Mouse (Mus musculus) intestine, postnatal 0 days (tissue): ENCODE measurements around the gene Hivep3. TPM values are rescaled to one million over a fixed set of nuclear protein-coding genes. Genes with fewer than 3 reads are reported as not detected.
A peak's percentile ranks its signal among the peaks of the same experiment; 100 is the strongest.

Experiments used
- ATAC-seq: fragments of 200-750 bp; cut with Nextera tagmentation; 2 replicates; pipeline ENCODE4 v1.8.0; 2017; ENCODE audit warnings: mild to moderate bottlenecking, moderate TSS enrichment, moderate library complexity
- H3K27ac ChIP-seq: fragments of 300-500 bp; sonication (generic); 2 replicates; pipeline ENCODE4 v1.5.1; 2014; ENCODE audit warnings: mild to moderate bottlenecking, low read depth, low read length, moderate library complexity
- H3K27me3 ChIP-seq: fragments of 300-500 bp; sonication (generic); replicated peaks from 2 replicates; pipeline ENCODE4 v1.6.1; 2014; ENCODE audit warnings: low read length, mixed read lengths; ENCODE audit not compliant: control insufficient read depth, insufficient read depth
- H3K36me3 ChIP-seq: fragments of 300-500 bp; sonication (generic); 2 replicates; pipeline ENCODE4 v1.6.1; 2014; ENCODE audit warnings: mild to moderate bottlenecking, moderate library complexity; ENCODE audit not compliant: control insufficient read depth, insufficient read depth
- H3K4me1 ChIP-seq: fragments of 300-500 bp; sonication (generic); replicated peaks from 2 replicates; pipeline ENCODE4 v1.6.1; 2014; ENCODE audit warnings: antibody characterized with exemption, low read length, mixed read lengths; ENCODE audit not compliant: control insufficient read depth, insufficient read depth
- H3K4me2 ChIP-seq: fragments of 300-500 bp; sonication (generic); replicated peaks from 2 replicates; pipeline ENCODE4 v1.6.1; 2014; ENCODE audit warnings: low read depth, mild to moderate bottlenecking, moderate library complexity
- H3K4me3 ChIP-seq: fragments of 300-500 bp; sonication (generic); 2 replicates; pipeline ENCODE4 v1.5.1; 2014; ENCODE audit warnings: low read depth, low read length
- H3K9ac ChIP-seq: fragments of 300-500 bp; sonication (generic); 2 replicates; pipeline ENCODE4 v1.6.1; 2014; ENCODE audit warnings: mild to moderate bottlenecking, low read depth, low read length
- H3K9me3 ChIP-seq: fragments of 300-500 bp; sonication (generic); 2 replicates; pipeline ENCODE4 v1.6.1; 2016; ENCODE audit warnings: mixed run types; ENCODE audit not compliant: control insufficient read depth
- CTCF ChIP-seq: sonication (generic); IDR thresholded peaks from 2 replicates; pipeline ENCODE4 v1.5.1; 2016; ENCODE audit warnings: low read depth, mild to moderate bottlenecking, control low read depth, antibody characterized with exemption, moderate library complexity
- WGBS: fragments of 180-500 bp; shearing (Covaris S2); extraction: QIAGEN DNeasy Blood & Tissue Kit; methylation state at CpG from one replicate; pipeline ENCODE4 v1.1.7; 2014; 5-methylcytosine and 5-hydroxymethylcytosine counted together
- polyA plus RNA-seq: library from polyadenylated mRNA; unstranded; fragments of >200 nt; fragmentation: Nextera tagmentation; extraction: Ambion mirVana; gene quantifications from 2 replicates; pipeline ENCODE4 v1.2.1, GENCODE M21; 2015

Gene Hivep3
- polyA plus RNA-seq, 1 experiment from 2014 or later: 4.1 TPM

DNA sequence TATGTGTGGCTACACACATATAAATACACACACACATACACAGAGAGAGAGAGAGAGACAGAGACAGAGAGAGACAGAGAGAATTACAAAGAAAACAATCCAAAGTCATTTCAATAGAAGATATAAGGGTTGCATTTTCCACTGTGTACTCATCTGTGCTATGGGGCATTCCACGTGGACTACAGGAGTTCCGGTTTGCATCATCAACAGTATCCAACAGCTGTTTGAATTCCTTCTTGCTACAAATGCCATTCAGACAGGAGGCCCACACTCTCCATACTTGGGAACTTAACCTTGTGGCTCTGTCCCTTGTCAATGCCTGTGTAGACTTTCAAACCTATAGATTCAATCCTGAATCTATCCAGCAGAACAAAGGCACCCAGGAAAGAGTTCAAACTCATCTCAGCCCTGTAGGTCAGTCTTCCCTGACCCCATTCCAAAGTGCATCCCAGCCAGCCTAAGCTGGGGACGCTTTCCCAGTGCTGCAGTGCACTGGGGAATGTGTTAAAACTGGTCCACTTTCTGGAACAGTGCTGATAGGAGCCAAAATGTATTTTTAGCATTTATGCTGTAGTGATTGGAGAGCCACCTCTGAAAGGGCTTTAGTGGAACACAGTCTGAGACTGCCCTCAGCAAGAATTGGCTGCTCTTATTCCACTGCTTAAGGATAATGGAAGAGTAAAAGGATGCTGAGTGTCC is 335.4 kb downstream of the Hivep3 start:
- ATAC-seq: no peak
- Histone ChIP-seq H3K4me1 (peaks cover 9% of the 10 kb centered on the region; the same call in 1 of the 2 replicates), H3K36me3 (no peaks in the 10 kb centered on the region), H3K27me3 (no peaks in the 10 kb centered on the region), H3K4me3 (no peak overlapping the region), H3K9me3 (no peaks in the 10 kb centered on the region), H3K27ac (no peak overlapping the region), H3K9ac (no peak overlapping the region), H3K4me2 (no peak overlapping the region)
- 59% methylated on average over 3 of the region's 3 CpGs for WGBS
- no peak for TF ChIP-seq CTCF

DNA sequence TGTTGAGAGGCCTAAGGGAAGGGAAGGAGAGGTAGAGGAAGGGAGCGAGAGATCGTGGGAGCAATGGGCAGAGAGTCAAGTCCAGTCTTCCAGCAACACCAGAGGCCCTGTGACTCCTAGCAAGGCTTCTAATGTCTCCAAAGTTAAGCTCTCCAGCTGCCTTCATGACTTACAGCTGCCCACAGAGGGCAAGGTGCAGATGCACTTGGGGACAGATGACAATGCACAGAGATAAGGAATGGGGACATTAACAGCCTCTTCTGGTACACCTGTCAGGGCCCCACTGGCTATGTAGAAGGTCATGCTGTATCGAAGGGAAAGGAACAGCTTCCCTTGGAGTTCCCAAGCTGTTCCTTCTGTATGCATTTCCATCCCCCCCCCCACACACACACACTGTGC is 336.0 kb downstream of the Hivep3 start:
- peak; percentile 60 for ATAC-seq
- WGBS: 50% methylated on average over 3 of the region's 3 CpGs
- no peak for TF ChIP-seq CTCF
- peaks cover 9% of the 10 kb centered on the region; the same call in 1 of the 2 replicates for H3K4me1 ChIP-seq
- no peaks in the 10 kb centered on the region for H3K9me3 ChIP-seq
- H3K27ac ChIP-seq: no peak overlapping the region
- H3K27me3 ChIP-seq: no peaks in the 10 kb centered on the region
- H3K4me2 ChIP-seq: no peak overlapping the region
- H3K9ac ChIP-seq: no peak overlapping the region
- no peaks in the 10 kb centered on the region for H3K36me3 ChIP-seq
- no peak overlapping the region for H3K4me3 ChIP-seq

DNA sequence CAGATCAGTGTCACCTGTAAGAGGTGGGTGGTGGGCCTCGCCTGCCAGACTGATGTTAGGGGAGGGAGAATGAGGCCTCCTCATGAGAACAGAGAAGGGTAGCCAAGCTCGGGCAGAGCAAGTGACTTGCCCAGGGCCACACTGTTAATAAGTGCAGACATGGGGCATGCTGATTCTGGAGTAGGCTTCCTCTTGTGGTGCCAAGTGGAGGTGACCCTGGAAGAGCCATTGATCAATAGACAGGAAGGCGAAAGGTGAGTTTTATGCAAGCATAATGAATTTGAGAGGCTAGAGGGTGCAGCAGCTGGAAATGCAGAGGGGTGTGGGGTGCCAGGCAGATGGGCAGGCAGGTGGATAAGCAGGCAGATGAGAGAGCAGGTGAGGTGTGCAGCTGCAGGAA is 337.8 kb downstream of the Hivep3 start:
- Histone ChIP-seq H3K9ac (no peak overlapping the region), H3K4me3 (no peak overlapping the region), H3K36me3 (no peaks in the 10 kb centered on the region), H3K27me3 (no peaks in the 10 kb centered on the region), H3K4me2 (no peak overlapping the region), H3K27ac (no peak overlapping the region), H3K4me1 (peaks cover 9% of the 10 kb centered on the region; the same call in 1 of the 2 replicates), H3K9me3 (no peaks in the 10 kb centered on the region)
- TF ChIP-seq CTCF: no peak
- peak; percentile 5; the same call in 1 of the 2 replicates for ATAC-seq
- WGBS: 66% methylated on average over 3 of the region's 3 CpGs

DNA sequence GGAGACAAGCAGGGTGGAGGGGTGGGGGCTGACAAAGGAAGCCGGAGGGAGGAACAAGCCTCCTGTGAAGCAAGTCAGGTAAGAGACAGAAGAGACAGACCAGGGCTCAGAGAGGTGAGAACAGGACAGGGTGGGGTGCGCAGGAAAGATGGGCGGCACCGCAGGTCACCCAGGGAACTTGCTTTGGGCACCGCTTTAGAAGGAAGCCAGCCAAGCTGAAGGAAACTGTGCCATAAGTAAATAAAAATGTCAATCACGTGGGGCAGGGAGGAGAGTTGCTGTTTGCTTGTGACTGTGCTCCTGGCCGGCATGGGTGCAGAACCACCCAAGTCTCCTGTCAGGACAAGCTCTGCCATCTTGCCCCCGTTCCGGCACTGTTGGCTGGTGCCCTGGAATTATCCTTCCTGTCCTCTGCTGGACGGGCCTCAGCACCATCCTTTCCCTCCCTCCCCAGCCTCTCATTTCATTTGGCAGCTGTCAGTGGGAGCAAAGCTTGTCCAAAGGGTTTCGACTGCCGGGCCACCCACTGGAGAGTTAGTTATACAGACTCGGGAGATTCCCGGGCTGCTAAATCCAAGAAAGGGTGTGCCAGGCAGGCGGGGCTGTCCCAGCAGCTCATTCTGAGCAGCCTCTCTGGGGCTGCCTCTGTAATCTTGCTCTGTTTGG is 338.4 kb downstream of the Hivep3 start:
- ATAC-seq: peak; percentile 56
- 35% methylated on average over 15 of the region's 15 CpGs for WGBS
- no peaks in the 10 kb centered on the region for H3K27me3 ChIP-seq
- no peak overlapping the region for H3K9ac ChIP-seq
- H3K4me2 ChIP-seq: peak overlapping the region; percentile 13; the same call in 1 of the 2 replicates
- no peak overlapping the region for H3K4me3 ChIP-seq
- no peak overlapping the region; the same call in 1 of the 2 replicates for H3K27ac ChIP-seq
- TF ChIP-seq CTCF: no peak
- no peaks in the 10 kb centered on the region for H3K36me3 ChIP-seq
- H3K4me1 ChIP-seq: peaks cover 9% of the 10 kb centered on the region; the same call in 1 of the 2 replicates
- H3K9me3 ChIP-seq: no peaks in the 10 kb centered on the region

DNA sequence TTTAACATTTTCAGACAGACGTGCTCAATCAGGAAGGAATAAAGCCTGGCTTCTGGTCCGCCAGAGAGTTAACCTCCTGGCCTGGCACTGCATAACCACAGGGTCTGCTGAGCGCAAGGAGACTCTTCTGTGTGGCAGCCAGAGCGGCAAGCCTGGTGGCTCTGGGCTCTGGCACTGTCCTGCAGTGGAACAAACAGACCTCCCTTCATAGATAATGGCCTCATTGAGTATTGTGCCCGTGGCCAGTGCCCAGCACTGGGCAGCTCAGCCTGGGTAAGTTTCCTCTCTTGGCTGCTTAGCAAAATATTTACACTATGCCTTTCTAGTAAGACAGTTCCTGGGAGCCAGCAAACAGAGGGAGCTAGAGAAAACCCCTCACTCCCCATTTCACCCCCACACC is 340.5 kb downstream of the Hivep3 start:
- Histone ChIP-seq H3K9me3 (no peaks in the 10 kb centered on the region), H3K27me3 (no peaks in the 10 kb centered on the region), H3K27ac (no peak overlapping the region), H3K36me3 (no peaks in the 10 kb centered on the region), H3K4me1 (peaks cover 9% of the 10 kb centered on the region; the same call in 1 of the 2 replicates), H3K9ac (no peak overlapping the region), H3K4me2 (no peak overlapping the region), H3K4me3 (no peak overlapping the region)
- ATAC-seq: no peak
- no peak for TF ChIP-seq CTCF
- WGBS: 60% methylated on average over 5 of the region's 5 CpGs

DNA sequence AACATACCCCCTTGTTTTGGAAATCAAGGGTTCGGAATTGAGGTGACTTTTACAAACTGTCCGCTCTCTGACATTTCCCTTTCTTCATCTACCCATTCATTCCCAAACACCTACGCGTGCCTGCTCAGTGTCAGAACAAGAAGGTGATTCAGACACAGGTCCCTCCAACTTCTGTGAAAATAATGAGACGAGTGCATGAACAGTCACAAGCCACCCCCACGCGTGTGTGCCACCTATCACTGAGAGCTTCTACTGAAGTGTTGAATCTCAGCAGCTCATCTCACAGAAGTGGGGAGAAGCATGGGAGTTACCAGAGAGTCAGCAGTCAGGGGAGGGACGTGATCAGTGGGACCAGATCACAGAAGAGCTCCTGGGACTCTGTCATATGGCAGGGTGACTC is 343.7 kb downstream of the Hivep3 start:
- H3K9me3 ChIP-seq: no peaks in the 10 kb centered on the region
- TF ChIP-seq CTCF: no peak
- no peak overlapping the region for H3K4me3 ChIP-seq
- 87% methylated on average over 8 of the region's 8 CpGs for WGBS
- no peaks in the 10 kb centered on the region for H3K27me3 ChIP-seq
- H3K36me3 ChIP-seq: no peaks in the 10 kb centered on the region
- no peak overlapping the region for H3K27ac ChIP-seq
- H3K4me2 ChIP-seq: no peak overlapping the region
- H3K4me1 ChIP-seq: no peaks in the 10 kb centered on the region
- H3K9ac ChIP-seq: no peak overlapping the region
- no peak for ATAC-seq
